Mouse (Mus musculus) MEL (cell line): ENCODE data around the gene Ap1g1. TPM values are rescaled to one million over a fixed set of nuclear protein-coding genes. Genes with fewer than 3 reads are reported as not detected.

Source experiments
- DNase-seq: peaks from one replicate; pipeline ENCODE4 v3.0.0; 2011; ENCODE audit warnings: low read depth, low spot score
- H3K27ac ChIP-seq: 2 replicates; pipeline ENCODE4 v1.5.1; 2012; ENCODE audit warnings: low read depth, mild to moderate bottlenecking, control low read depth, low read length, moderate library complexity; ENCODE audit not compliant: control insufficient read depth
- H3K27me3 ChIP-seq, 2 experiments: fragments of 150-350 bp in 1 of 2; sonication (generic) in 1 of 2; 2 replicates each; pipeline ENCODE4 v1.6.1; 2012; ENCODE audit warnings: low read length in 2 of 2, mild to moderate bottlenecking in 2 of 2, improper control_type of control experiment in 1 of 2, moderate library complexity in 1 of 2; ENCODE audit not compliant: insufficient read depth in 2 of 2, control insufficient read depth in 1 of 2
- H3K36me3 ChIP-seq, 2 experiments: 2 replicates each; pipeline ENCODE4 v1.6.1; 2012 to 2014; ENCODE audit warnings: low read length in 2 of 2, improper control_type of control experiment in 1 of 2, inconsistent platforms in 1 of 2, mild to moderate bottlenecking in 1 of 2; ENCODE audit not compliant: insufficient read depth in 2 of 2, control insufficient read depth in 1 of 2
- H3K4me1 ChIP-seq, 2 experiments: fragments of 150-350 bp in 1 of 2; sonication (generic) in 1 of 2; 2 replicates each; pipeline ENCODE4 v1.6.1; 2012; ENCODE audit warnings: low read length in 2 of 2, improper control_type of control experiment in 1 of 2, mild to moderate bottlenecking in 1 of 2; ENCODE audit not compliant: insufficient read depth in 2 of 2, control insufficient read depth in 1 of 2
- H3K4me3 ChIP-seq, 2 experiments: fragments of 150-350 bp in 1 of 2; sonication (generic) in 1 of 2; 2 replicates each; pipeline ENCODE4 v1.5.1; 2012; ENCODE audit warnings: low read depth in 2 of 2, low read length in 2 of 2, mild to moderate bottlenecking in 2 of 2, moderate library complexity in 2 of 2, control low read depth in 1 of 2, improper control_type of control experiment in 1 of 2; ENCODE audit not compliant: control insufficient read depth in 1 of 2, insufficient read depth in 1 of 2
- H3K79me2 ChIP-seq: 2 replicates; pipeline ENCODE4 v1.6.1; 2012; ENCODE audit warnings: mild to moderate bottlenecking, low read length, moderate library complexity; ENCODE audit not compliant: control insufficient read depth, poor library complexity, insufficient read depth
- H3K9ac ChIP-seq: 2 replicates; pipeline ENCODE4 v1.6.1; 2012; ENCODE audit warnings: low read depth, mild to moderate bottlenecking, control low read depth, low read length, moderate library complexity; ENCODE audit not compliant: control insufficient read depth, poor library complexity, severe bottlenecking
- H3K9me3 ChIP-seq: fragments of 150-350 bp; sonication (generic); replicated peaks from 2 replicates; pipeline ENCODE4 v1.6.1; 2012; ENCODE audit warnings: mild to moderate bottlenecking, low read length, improper control_type of control experiment, moderate library complexity; ENCODE audit not compliant: insufficient read depth
- CTCF ChIP-seq, 3 experiments: IDR thresholded peaks in 2 of 3; conservative IDR thresholded peaks in 1 of 3; 2 replicates each; pipeline ENCODE4 v1.5.1; 2011 to 2012; ENCODE audit warnings: low read length in 3 of 3, low read depth in 2 of 3, mild to moderate bottlenecking in 2 of 3, improper control_type of control experiment in 1 of 3, inconsistent platforms in 1 of 3, mixed read lengths in 1 of 3, moderate library complexity in 1 of 3; ENCODE audit not compliant: control insufficient read depth in 1 of 3, insufficient read depth in 1 of 3, poor library complexity in 1 of 3, severe bottlenecking in 1 of 3
- E2F4 ChIP-seq: IDR thresholded peaks from 2 replicates; pipeline ENCODE4 v1.6.1; 2011; ENCODE audit warnings: low read depth, low read length, improper control_type of control experiment, borderline replicate concordance
- ELF1 ChIP-seq: IDR thresholded peaks from 2 replicates; pipeline ENCODE4 v1.6.1; 2014; ENCODE audit warnings: low read depth, mild to moderate bottlenecking, inconsistent platforms, low read length, improper control_type of control experiment, moderate library complexity
- ETS1 ChIP-seq: IDR thresholded peaks from 2 replicates; pipeline ENCODE4 v1.6.1; 2012; ENCODE audit warnings: low read depth, mild to moderate bottlenecking, inconsistent platforms, low read length, improper control_type of control experiment, moderate library complexity
- GATA1 ChIP-seq: IDR thresholded peaks from 2 replicates; pipeline ENCODE4 v1.6.1; 2011; ENCODE audit warnings: low read depth, low read length, improper control_type of control experiment
- KAT2A ChIP-seq: conservative IDR thresholded peaks from 2 replicates; pipeline ENCODE4 v1.6.1; 2012; ENCODE audit warnings: low read depth, low read length, improper control_type of control experiment, inconsistent platforms
- MAFK ChIP-seq: IDR thresholded peaks from 2 replicates; pipeline ENCODE4 v1.6.1; 2011; ENCODE audit warnings: low read depth, mild to moderate bottlenecking, low read length, improper control_type of control experiment, borderline replicate concordance
- MAX ChIP-seq: IDR thresholded peaks from 2 replicates; pipeline ENCODE4 v1.6.1; 2011; ENCODE audit warnings: low read length, improper control_type of control experiment
- MEF2A ChIP-seq: IDR thresholded peaks from 2 replicates; pipeline ENCODE4 v1.6.1; 2014; ENCODE audit warnings: low read depth, mild to moderate bottlenecking, inconsistent platforms, low read length, improper control_type of control experiment; ENCODE audit not compliant: poor library complexity, insufficient replicate concordance, severe bottlenecking; ENCODE audit errors: extremely low read depth
- MXI1 ChIP-seq: IDR thresholded peaks from 2 replicates; pipeline ENCODE4 v1.6.1; 2011; ENCODE audit warnings: mild to moderate bottlenecking, low read depth, low read length, improper control_type of control experiment
- NRF1 ChIP-seq: IDR thresholded peaks from 2 replicates; pipeline ENCODE4 v1.6.1; 2014; ENCODE audit warnings: low read depth, mild to moderate bottlenecking, inconsistent platforms, low read length, improper control_type of control experiment, moderate library complexity; ENCODE audit not compliant: poor library complexity, insufficient read depth, severe bottlenecking
- POLR2A ChIP-seq, 2 experiments: IDR thresholded peaks; 2 replicates each; pipeline ENCODE4 v1.6.1; 2011 to 2012; ENCODE audit warnings: low read length in 2 of 2, mild to moderate bottlenecking in 2 of 2, control low read depth in 1 of 2, improper control_type of control experiment in 1 of 2, low read depth in 1 of 2, moderate library complexity in 1 of 2; ENCODE audit not compliant: control insufficient read depth in 1 of 2, insufficient read depth in 1 of 2, poor library complexity in 1 of 2
- RCOR1 ChIP-seq: IDR thresholded peaks from 2 replicates; pipeline ENCODE4 v1.6.1; 2012; ENCODE audit warnings: low read depth, mild to moderate bottlenecking, inconsistent platforms, low read length, improper control_type of control experiment
- SMC3 ChIP-seq: IDR thresholded peaks from 2 replicates; pipeline ENCODE4 v1.6.1; 2011; ENCODE audit warnings: low read depth, low read length, improper control_type of control experiment
- TAL1 ChIP-seq: IDR thresholded peaks from 2 replicates; pipeline ENCODE4 v1.6.1; 2012; ENCODE audit warnings: mild to moderate bottlenecking, inconsistent platforms, low read length, moderate library complexity, mixed read lengths
- TBP ChIP-seq: IDR thresholded peaks from 2 replicates; pipeline ENCODE4 v1.8.0; 2011; ENCODE audit warnings: low read depth, low read length, improper control_type of control experiment
- TCF12 ChIP-seq: IDR thresholded peaks from 2 replicates; pipeline ENCODE4 v1.6.1; 2014; ENCODE audit warnings: low read depth, mild to moderate bottlenecking, inconsistent platforms, low read length, improper control_type of control experiment, moderate library complexity
- UBTF ChIP-seq: IDR thresholded peaks from 2 replicates; pipeline ENCODE4 v1.6.1; 2012; ENCODE audit warnings: low read depth, mild to moderate bottlenecking, inconsistent platforms, low read length, improper control_type of control experiment, moderate library complexity, borderline replicate concordance; ENCODE audit not compliant: insufficient read depth
- USF2 ChIP-seq, 2 experiments: IDR thresholded peaks; 2 replicates each; pipeline ENCODE4 v1.6.1; 2011 to 2012; ENCODE audit warnings: improper control_type of control experiment in 2 of 2, low read length in 2 of 2, borderline replicate concordance in 1 of 2, inconsistent platforms in 1 of 2, low read depth in 1 of 2, mild to moderate bottlenecking in 1 of 2; ENCODE audit not compliant: insufficient read depth in 1 of 2
- ZMIZ1 ChIP-seq: IDR thresholded peaks from 2 replicates; pipeline ENCODE4 v1.6.1; 2012; ENCODE audit warnings: low read depth, mild to moderate bottlenecking, inconsistent platforms, low read length, improper control_type of control experiment, moderate library complexity
- polyA plus RNA-seq, 2 experiments: library from polyadenylated mRNA; stranded (reverse) in 1 of 2; unstranded in 1 of 2; fragments of >175 nt in 1 of 2; fragments of >200 nt in 1 of 2; gene quantifications; 2 replicates each; pipeline versions ENCODE4 v1.2.1 to v1.2.4; 2012; ENCODE audit warnings: low replicate concordance in 2 of 2, low read depth in 1 of 2; ENCODE audit not compliant: insufficient read length in 2 of 2, insufficient read depth in 1 of 2, missing spikeins in 1 of 2
- total RNA-seq: library from RNA; depleted of rRNA; stranded (reverse); fragments of 300-350 nt; gene quantifications from 2 replicates; pipeline ENCODE4 v1.2.3, GENCODE M21; 2012

Gene Ap1g1
- total and polyA plus RNA-seq, 3 experiments: 34.6 to 456 (median 46.6) TPM

DNA sequence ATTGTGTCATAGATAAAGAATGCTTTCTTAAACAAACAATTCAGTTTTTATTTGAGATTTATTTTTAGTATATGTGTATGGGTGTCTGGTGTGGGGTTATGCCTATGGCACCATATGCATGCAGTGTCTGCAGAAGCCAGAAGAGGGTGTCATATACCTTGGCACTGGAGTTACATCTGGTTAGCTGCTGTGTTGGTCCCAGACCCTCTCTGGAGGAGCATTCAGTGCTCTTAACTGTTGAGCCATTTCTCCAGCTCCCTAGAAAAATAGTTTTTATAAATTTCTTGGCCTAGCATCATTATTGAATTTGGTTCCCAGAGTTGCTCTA, 29.7 kb downstream of the Ap1g1 start:
- H3K27me3 ChIP-seq: no peaks in the 10 kb centered on the region
- no peak overlapping the region for H3K27ac ChIP-seq
- H3K4me1 ChIP-seq: no peaks in the 10 kb centered on the region
- H3K79me2 ChIP-seq: peaks cover 12% of the 10 kb centered on the region
- H3K9me3 ChIP-seq: no peaks in the 10 kb centered on the region
- peaks cover 0 to 9% of the 10 kb centered on the region in 2 experiments; a peak in 3 of 4 replicates for H3K36me3 ChIP-seq
- TF ChIP-seq E2F4: no peak
- TF ChIP-seq CTCF (IDR thresholded peaks at IDR 0.05 in 2 of 3, conservative IDR thresholded peaks at IDR 0.05 in 1 of 3; ENCODE audit: control insufficient read depth in 1 of 3, insufficient read depth in 1 of 3, low read depth in 2 of 3, low read length in 3 of 3, poor library complexity in 1 of 3, severe bottlenecking in 1 of 3): peak in 1 of 3 experiments; percentile 18; a peak in 2 of 6 replicates
- TF ChIP-seq TCF12: no peak
- TF ChIP-seq MAX: no peak
- H3K9ac ChIP-seq: no peak overlapping the region
- H3K4me3 ChIP-seq: no peak overlapping the region
- DNase-seq: no peak

DNA sequence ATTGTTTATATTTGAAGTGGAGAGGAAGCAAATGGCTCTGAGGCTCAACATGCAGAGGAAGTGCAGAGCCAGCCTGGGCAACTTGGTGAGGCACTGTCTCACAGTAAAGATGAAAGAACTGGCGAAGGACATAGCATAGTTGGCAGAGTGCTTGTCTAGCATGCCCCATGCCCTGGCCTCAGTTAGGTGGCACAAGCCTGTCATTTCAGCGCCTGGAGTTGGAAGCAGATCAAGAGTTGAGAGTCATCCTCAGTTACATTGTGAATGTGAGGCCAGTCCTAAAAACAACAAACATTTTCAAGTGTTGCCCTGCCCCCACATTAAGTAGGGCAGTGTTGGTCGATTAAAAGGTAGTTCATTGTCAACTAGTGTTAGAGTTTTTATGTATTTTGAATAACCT, 32.1 kb downstream of the Ap1g1 start:
- Histone ChIP-seq H3K27ac (no peak overlapping the region), H3K4me3 (no peak overlapping the region), H3K79me2 (peaks cover 12% of the 10 kb centered on the region), H3K4me1 (no peaks in the 10 kb centered on the region), H3K9ac (no peak overlapping the region), H3K36me3 (peaks cover 0 to 3% of the 10 kb centered on the region in 2 experiments; a peak in 3 of 4 replicates), H3K9me3 (no peaks in the 10 kb centered on the region), H3K27me3 (no peaks in the 10 kb centered on the region)
- DNase-seq: no peak
- TF ChIP-seq KAT2A: no peak
- TF ChIP-seq USF2 (IDR thresholded peaks at IDR 0.05; ENCODE audit: borderline replicate concordance in 1 of 2, insufficient read depth in 1 of 2, low read depth in 1 of 2, low read length in 2 of 2): no peak
- TF ChIP-seq ETS1: no peak
- no peak for TF ChIP-seq RCOR1
- no peak for TF ChIP-seq TBP
- TF ChIP-seq TAL1: no peak
- no peak for TF ChIP-seq GATA1
- TF ChIP-seq TCF12: no peak
- TF ChIP-seq ZMIZ1: no peak
- TF ChIP-seq MAX: no peak
- no peak for TF ChIP-seq UBTF
- no peak for TF ChIP-seq SMC3
- TF ChIP-seq MXI1: no peak
- TF ChIP-seq POLR2A (IDR thresholded peaks at IDR 0.05; ENCODE audit: control insufficient read depth in 1 of 2, insufficient read depth in 1 of 2, low read depth in 1 of 2, low read length in 2 of 2, poor library complexity in 1 of 2): no peak
- TF ChIP-seq NRF1: no peak
- no peak for TF ChIP-seq ELF1
- TF ChIP-seq E2F4: no peak
- no peak for TF ChIP-seq MAFK
- TF ChIP-seq MEF2A: no peak
